Mouse (Mus musculus): ENCODE measurements around the gene BC048679.
"Not testable (repeated sequence)": the region's sequence is repeated elsewhere in the genome, so short reads cannot be mapped to it uniquely, and the experiment has no call there.

Gene BC048679

DNA sequence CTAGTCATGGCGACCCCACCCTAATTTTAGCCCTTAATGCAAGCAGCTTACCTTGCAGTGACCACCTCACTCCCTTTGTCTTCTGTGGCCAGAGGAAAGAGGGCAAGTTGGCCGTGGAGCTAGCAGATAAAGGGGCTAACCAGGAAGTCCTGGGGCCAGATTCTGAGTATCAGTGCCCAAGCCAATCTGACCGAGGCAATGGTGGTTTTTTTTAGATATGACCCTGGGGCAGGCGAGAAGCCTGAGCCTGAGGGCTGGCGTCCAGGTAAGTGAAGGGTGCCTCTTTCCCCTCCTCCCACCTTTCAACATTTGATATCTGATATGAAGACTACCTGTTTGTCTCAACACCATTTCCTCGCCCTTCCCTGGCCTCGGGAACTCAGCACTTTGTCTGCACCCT is at the start of gene BC048679:
Gene BC048679 (minus strand): TSS at position 101 of the 400 bp plus-strand sequence.
- DNase-seq (ENCODE audit: low spot score): no peak

DNA sequence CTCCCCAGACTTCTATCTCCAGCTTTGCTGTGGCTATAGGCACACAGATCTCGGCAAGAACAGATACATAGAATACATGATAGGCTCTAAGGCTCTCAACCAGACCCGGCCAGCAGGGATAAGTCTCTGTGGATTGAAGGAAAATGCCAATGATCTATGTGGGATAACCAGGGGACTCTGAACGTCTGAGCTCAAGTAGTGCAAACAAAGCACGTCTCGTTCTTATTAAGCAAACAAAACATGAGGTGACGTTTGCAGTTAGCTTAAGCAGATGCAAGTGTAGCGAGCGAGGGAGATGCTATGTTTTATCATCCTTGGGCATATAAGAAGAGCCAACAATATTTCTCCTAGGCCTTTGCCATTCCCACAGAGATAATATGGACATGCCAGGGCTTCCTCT is 44.9 kb upstream of the BC048679 start:
- no peak for DNase-seq (ENCODE audit: low spot score)

DNA sequence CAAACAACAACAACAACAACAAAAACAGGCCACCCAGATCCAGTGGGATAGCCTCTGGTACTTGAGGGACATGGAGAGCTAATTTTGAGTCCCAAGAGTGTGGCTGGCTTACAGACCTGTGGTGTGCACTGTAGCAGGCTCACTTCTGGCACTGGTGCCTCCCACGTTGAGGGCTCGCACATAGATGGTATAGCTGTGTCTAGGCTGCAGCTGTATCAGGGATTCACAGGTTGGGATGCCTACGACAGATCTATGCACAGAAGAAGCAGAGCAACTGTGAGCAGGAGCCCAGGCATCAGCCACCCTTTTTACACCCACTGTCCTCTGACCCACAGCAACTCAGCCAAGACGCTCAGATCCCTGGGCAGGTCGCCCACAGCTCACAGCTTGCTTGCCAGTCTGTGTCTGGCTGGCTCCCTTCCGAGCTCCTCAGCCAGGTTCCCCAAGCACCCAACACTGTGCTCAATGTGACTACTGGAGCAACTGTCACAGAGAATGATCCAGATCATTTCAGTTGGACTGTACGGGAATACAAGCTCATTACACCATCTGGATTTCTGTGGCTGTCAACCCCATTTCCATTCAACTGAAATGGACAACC is 43.9 kb upstream of the BC048679 start:
- peak; percentile 14 for DNase-seq (ENCODE audit: low spot score)

DNA sequence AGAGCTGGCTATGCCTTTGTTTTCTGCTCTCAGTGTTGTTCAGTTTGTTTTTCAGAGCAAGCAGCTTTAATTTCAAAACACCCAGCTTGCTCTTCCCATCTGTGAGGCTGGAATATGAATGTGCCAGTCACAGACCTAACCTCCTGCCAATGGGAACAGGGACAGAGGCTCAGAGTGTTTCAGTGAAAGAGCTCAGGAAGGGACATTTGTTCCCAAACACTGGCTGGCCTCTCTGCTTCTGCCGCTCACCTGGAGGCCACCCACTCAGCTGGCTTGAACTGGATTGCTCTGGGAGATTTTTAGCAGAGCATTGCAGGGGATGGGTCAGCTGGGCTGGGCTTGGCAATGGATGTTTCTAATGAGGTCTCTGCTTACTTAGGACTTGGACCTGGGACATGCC is 42.9 kb upstream of the BC048679 start:
- no peak for DNase-seq (ENCODE audit: low spot score)

DNA sequence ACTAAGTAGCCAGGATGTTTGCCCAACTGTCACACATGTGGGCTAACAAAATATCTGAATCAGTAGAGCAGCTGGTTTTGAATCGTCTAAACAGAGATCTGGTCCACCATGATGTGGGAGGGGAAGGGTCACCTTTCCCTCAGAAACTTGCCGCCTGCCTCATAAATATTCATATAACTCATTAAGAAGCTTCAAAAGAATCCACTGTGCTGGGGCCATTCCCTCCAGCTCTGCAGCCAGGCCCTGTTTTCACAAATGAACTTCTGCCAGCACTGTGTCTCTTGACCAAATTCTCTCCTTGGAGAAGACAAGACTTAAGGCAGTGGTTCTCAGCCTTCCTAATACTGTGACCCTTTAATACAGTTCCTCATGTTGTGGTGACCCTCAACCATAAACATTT is 41.5 kb upstream of the BC048679 start:
- DNase-seq (ENCODE audit: low spot score): no peak

DNA sequence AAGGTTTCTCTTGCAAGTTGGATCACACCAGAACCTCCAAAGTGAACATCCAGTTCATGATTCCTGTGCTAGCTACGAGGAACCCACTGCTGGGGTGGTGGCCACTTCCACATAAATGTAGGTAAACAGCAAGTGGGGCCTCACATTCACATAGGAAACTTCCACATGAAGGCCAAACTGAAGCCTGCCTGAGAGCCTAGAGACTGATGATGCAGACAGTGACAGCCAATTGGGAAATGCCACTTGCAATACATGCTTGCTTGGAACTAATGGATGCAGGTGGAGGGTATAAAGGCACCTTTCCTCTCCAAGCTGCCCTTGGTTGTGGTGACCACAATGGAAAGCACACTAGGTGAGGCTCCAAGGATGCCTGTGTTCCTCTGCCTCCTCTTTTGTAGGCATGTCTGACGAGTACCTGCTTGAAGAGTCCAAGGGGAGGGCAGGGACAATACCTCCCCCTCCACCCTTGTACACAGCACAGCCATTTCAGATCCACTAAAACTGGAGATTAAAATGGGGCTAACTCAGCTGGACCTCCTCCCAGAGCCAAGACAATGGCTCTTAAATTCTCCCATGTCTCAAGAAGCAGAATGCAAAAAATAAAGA is 40.1 kb upstream of the BC048679 start:
- DNase-seq (ENCODE audit: low spot score): no peak

DNA sequence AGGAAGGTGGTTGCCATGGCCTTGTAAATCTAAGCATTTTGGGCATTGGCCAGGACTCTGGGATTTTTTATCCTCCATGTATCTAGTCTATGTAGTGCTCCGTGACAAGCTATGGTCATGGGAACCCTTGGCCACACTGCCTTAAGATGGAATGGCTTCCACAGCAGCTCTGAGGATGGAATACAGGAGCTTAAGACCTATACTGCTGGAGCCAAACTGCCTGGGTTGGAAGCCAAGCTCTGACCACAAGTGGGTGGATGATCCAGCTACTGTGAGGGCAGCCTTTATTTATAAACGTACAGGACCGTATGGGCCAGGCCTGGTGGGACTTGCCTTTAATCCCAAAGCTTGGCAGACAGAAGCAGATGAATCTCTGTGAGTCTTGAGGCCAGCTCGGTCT is 38.4 kb upstream of the BC048679 start:
- no peak for DNase-seq (ENCODE audit: low spot score)

DNA sequence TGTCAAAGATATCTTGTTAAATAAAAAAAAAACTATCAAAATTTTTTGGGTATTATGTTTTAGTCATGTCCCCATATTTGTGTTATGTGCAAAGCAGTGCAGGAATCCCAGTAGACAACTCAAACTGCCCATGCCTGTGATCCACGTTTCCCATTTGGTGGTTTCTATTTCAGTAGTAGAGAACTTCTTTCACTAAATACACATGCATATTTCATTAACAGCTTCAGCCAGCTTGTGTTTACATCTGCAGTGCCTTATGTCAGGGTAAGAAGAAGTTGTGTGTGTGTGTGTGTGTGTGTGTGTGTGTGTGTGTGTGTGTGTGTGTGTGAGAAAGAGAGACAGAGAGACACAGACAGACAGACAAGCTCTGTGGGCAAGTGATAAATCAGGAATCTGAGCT is 33.4 kb upstream of the BC048679 start:
- no peak for DNase-seq (ENCODE audit: low spot score)

DNA sequence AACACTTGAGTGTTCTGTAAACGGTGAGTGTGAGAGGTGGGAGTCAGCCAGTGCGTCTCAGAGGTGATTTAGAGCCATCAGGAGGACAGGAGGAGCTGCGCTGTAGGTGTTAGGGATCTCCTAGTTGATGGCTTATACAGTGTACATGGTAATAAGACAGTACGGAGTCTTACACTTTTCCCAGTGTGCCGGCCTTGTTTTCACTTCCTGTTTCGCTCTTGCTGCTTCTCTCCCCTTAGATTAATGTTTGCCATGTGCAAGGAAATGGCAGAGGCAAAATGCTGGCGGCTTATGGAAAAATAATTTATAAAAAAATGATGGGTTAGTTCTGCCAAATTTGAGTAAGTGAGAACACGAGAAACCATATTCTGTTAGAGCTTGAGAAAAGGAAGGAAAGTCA is 30.8 kb upstream of the BC048679 start:
- no peak for DNase-seq (ENCODE audit: low spot score)

DNA sequence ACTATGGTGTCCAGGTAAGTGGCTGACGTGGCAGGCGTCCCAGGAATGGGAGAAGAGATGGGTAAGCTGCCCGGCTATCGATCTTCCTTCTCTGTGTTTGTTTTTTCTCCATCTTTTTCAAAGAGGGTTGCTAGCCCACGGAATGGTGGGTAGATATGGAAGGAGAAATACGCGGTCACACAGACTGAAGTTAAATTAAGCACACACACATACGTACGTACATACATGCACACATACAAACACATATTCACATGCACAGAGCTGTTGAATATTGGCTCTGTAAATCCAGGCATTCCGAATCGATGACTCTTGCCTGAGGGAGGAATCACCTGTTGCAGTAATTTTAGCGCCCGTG is 25.6 kb upstream of the BC048679 start:
- DNase-seq (ENCODE audit: low spot score): no peak

DNA sequence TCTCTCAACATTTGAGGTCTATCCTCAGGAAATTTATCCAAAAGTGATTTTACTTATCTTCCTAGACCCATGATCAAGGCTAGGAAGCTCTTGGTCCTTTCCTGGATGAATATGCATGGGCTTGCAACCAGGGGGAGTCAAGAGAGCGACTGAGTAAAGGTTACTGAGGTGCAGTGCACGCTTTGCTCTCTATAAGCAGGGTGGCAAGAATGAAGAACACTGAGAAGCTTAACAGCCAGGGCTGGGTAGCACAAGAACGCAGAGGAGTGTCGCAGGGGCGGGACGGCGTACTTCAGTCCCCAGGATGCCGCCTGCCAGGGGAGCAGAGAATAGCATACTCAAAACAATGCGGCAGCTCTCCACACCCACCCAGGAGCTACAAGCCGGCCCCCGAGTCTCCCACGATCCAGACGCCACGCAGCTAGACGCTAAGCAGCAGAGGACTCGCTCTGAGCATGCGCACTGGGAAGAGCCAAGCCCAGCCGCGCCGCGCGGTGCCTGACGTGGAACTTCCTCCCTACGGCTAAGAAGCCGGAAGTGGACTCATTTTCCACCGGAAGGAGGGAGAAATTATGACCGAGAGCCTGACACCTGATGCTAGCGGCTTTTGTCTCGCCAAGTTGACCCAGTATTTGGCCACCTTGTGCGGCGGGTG is 25.1 kb upstream of the BC048679 start:
- peak; percentile 89 for DNase-seq (ENCODE audit: low spot score)

DNA sequence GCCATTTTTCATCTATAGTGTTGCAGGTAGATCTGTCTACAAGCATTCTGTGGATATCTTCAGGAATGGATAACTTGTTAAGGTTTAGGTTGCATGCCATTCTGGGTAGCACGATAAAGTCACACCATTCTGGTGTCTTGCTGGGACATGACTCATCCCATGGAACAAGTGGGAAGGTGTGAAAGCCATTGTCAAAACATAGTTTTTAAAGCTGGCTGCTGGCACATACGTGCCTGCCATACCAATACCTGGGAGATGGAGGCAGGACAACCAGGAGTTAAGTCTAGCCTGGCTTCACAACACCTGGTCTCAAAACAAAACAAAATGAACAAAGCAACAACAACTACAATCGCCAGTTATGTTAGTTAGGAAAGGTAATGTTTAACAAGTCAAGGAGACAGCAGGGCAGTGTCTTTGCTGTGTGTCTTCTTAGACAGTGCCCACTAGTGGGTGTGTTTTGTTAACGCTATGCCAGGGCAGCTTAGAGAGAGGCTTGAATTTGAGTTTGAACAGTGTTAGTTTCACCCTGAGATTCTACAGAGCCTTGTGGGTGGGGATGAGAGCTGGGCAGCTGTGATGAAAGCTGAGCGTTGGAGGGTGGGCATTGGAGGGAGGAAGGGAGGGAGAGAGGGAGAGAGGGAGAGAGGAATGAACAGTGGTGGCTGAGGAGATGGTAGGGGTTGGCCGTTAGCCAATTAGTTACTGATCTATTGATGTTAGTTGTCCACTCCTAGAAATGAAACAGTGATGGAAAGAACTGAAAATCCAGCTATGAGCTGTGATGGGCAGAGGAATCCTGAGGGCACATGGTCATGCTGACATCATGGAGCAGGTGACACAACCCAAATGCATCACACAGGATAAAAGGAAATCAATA is 18.3 kb upstream of the BC048679 start:
- no peak for DNase-seq (ENCODE audit: low spot score)

DNA sequence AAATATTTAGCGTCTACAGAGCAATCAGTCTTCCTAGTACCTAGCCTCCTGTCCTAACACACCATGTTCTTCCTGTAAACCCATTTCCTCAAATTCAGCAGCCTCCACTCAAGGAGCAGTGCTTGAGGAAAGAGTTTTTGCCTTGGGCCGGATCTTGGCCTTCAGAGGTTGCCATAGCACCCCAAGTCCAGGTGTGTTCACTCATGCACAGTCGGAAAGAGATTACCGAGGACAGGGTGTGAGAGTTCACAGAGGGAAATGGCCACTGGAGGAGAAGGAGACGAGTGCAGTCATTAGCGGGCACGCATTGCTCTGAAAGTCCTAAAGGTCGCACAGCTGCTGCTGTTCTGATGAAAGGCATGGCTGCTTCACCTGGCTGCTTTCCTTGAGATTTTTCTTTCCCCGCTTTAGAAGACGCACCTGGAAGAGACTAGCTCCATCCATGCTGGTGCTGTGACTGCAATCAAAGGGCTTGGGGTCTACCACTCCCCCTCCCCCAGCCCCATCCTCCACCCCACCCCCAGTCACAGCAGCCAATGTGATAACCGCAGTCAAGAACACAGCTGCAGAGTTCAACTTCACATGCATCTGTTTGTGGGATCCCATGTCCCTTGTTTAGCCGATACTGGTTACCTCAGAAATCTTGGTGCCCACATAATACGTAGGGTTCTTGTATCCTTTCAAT is 17.0 kb upstream of the BC048679 start:
- peak; percentile 12 for DNase-seq (ENCODE audit: low spot score)

DNA sequence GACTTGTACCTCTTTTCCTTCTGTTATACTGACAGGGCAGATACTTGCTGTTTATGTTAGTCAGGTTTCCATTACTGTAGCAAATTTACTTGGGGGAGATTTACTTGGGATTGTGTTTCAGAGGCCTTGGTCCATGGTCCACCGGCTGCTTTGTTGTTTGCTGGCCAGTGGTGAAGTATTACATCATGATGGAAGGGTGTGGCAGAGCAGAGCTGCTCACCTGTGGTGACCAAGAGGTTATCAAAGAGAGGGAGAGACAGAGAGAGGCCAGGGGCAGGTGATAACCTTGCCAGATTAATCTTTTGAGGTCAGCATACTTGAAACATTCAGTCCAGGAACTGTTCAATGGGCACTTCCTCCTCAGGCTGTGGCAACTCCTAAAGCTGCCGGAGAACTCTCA is 3.0 kb upstream of the BC048679 start:
- DNase-seq (ENCODE audit: low spot score): no peak

DNA sequence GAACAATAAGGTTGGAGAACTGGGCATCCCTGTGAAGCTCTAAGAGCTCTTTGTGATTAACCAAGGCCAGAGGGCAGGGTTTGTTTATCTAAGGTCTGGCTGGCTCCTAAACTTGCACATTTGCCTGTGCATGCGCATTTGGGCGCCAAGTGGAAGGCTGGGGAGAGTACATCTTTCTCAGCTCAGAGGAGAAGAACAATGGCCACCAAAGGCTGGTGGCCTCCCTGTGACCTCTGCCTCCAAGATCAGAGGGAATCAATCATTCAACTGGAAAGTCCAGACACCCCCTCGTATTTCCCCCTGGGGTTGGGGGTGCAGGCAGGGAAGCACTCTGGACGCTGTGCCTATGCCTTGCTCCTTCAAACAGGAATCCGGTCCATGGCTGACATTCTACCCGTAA is 910 bp downstream of the BC048679 start:
- no peak for DNase-seq (ENCODE audit: low spot score)

DNA sequence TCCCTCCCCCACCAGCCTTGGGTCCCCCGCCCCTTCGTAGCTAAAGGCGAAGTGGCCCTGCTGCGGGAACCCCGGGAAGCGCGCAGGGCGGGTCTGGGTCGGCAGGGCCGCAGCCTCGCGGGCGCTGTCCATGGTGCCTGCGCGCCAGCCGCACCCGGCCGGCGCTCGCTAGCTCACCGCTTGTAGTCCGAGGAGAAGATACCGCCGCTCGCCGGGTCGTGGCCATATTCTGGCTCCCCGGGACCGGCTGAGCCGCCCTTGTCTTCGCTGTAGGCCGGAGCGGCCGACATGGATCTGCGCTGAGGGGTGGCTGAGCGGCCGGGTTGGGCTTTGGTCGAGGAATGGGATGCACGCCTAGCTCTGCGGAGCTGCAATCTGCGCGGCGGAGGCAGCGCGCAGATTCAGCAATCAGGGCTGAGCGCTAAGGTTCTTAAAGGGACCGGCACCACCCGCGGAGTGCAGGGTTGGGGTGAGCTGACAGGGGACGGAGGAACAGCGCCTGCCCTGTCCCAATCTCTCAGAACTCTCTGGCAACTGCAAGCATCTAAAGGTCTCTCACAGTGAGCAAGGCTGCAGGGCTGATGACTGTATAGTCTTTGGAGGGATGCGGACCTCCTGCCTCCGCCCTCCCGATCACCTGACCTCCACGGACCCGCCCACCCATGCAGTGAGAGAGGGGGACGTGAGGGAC is 4.6 kb downstream of the BC048679 start, which contains the start of gene Ap3b2:
Gene Ap3b2 (minus strand): TSS at position 595 of the 691 bp plus-strand sequence.
- DNase-seq (ENCODE audit: low spot score): peak; percentile 62

DNA sequence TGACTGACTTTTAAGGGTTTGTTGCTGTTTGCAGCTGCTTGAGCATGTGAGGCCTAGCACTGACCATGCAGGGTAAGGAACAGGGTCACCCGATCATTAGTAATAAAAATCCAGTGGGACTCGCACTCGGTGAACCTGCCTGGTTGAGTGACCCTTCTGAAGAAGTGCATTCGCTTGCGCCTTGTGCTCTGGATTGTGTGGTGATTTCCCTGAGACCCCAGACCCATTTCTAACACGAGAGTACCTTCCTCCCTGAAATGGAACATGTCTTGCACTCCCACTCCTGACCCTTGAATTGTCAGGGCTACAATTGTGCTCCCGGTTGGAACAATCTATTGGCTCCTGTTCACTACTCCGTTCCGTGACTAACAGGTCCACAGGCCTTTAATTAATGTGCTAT is 5.5 kb downstream of the BC048679 start:
- DNase-seq (ENCODE audit: low spot score): no peak

DNA sequence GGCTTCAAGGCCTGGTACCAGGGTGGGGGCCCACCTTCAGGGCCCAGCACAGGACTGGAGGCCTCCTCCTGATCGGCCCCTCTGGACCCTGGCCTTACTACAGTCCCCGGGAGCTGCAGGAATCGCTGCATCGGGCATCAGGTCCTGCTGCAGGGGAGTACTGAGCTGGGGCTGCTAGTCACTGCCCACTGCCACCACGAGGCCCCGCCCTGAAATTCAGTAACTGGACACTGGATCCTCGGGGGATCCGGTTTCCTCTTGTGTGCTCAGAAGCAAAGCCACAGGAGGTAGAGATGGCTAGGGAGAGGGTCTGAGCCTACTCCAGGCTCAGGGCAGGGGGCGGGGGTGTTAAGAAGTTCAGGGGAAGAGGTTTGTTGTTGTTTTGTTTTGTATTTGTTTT is 8.4 kb downstream of the BC048679 start:
- no peak for DNase-seq (ENCODE audit: low spot score)

DNA sequence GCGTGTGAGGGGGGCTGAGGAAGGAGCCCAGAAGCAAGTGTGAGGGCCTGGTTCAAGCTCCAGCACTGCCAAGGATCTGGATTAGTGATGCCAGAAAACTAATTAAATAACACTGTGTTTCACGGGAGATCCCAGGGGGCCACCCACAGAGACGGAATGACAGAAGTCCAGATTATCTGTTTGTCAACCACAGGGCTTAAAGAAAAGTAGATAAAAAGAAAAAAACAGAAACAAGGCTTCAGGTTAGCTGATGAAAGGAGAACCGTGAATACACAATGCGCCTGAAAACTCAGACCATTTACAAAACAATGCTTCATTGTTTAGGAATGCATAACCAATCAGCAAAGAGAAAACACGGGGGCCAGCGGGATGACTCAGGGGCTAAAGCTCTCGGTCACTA is 17.3 kb downstream of the BC048679 start:
- DNase-seq (ENCODE audit: low spot score): no peak

DNA sequence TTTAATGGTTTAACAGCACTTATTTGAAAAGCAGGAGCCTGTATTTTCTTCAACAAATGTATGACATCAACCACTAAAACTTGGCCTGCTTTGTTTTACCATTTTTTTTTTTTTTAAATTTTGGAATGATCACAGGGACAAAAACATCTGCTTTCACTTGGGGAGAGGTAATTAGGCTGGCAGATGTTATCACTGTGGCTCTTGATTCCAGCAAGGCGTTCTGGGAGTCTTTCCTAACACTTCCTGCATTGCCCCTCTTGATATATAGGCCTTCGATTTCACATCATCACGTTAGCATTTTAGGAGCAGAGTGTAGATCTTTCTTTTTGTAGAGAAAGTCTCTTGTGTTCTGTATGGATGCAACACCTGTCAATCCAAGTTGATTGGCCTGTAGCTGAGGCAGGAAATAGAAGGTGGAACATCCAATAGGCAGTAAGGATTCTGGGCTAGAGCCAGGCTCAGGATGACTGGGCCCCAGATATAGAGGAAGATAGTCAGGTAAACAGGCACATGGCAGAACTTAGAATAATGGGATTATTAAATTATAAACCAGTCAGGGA is 18.5 kb downstream of the BC048679 start:
- no peak for DNase-seq (ENCODE audit: low spot score)

DNA sequence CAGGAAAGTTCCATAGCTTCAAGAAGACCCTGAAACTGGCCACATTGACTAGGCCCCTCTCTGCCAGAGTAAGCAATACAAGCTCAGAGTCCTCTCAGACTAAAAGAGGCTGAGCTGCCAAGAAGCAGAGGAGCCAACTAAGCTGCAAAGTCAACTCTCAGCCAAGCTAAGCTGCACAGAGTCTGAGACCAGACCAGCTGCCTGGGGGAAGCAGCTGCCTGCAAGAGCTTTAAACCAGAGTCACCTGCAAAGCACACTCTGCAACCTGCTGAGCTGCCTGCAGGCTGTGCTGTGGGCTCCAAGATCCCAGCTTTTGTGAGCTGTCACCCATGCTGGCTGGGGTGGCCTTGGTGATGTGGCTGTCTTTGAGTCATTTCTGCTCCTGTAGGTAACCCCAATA is 19.8 kb downstream of the BC048679 start:
- not testable (repeated sequence) for DNase-seq (ENCODE audit: low spot score)
